Mouse (Mus musculus) kidney, postnatal 25 days (tissue): ENCODE measurements at regions not wholly inside any gene's neighbourhood (a gene's known extent, or its start where the extent isn't known, plus 50 kb on each side); places are given as distances from the start of the nearest gene placed in this dataset.
"Not testable (repeated sequence)": the region's sequence is repeated elsewhere in the genome, so short reads cannot be mapped to it uniquely, and the experiment has no call there.

Experiments used
- DNase-seq, 2 experiments: peaks; one replicate each; pipeline ENCODE4 v3.0.0; 2021; ENCODE audit warnings: mixed read lengths in 2 of 2

DNA sequence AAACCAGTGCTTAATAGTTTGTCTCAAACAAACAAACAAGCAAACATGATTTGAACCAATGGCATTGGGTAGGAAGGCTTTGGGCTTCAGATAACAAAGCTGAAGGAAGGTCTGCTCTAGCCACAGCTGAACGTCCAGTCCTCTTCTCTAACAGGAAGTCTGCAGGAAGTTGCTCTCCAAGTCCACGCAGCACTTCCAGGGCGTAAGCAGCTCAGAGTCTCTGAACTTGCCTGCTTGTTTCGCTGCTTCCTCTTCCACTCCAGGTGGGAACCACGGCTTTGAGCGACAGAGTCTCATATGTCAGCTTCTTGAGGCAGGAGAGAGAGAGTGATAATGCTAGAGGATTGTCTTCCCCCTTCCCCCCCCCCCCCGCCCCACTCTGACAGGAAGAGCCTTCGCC is 123.6 kb downstream of the Tnfrsf21 start:
- DNase-seq: no peak

DNA sequence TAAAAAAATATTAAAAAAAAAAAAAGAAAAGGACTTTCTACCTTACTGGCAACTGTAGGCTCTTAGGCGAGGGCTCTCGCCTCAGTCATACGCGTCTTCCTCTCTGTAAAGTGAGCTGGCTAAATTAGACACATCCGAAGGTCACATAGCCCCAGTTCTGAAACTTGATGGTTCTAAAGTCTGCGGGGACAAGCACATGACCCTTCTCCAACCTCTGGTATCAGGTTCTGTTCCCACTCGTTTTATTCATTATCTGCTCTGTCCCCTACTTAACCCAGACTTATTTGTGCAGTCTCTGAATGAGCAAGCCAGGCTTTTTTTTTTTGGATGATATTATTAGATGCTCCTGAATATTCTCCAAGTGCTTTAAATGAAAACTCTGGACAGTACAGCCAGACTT is 125.4 kb downstream of the Tnfrsf21 start:
- DNase-seq: no peak

DNA sequence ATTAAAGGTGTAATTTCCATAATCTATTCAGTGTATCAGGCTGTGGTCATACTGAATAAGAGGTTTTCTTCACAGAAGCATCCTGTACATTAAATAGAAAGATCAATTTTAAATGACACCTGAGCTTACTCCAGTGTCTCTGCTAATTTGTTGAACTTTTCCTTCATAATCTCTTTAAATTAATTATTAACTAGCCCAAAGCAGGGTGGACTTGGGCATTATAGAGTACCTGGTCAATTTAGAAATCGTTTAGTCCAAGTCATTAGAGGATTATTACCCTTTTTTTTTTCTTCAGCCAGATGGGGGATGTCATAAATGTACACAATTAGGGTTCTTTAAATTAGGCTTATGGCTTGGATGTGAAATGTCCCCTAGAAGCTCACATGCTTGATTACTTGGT is 124.4 kb upstream of the Adgrf1 start:
- no peak for DNase-seq

DNA sequence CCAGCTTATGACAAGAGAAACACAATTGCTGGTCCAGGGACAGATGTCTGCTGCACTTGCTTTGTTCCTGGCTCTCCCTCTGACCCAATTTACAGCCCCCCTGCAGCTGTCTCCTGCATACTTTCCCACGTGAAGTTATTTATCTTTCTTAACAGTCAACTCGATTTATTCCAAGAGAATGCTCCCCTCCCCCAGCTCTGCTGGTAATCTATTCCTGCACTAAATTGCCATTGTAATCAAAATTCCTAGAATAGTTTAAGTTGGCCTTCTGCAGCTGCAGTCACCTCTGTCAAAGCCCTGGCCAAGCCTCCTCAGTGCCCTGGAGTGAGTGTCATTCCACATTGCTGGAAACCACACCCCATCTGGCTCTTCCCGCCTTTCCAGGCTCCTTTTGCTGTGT is 122.2 kb upstream of the Adgrf1 start:
- DNase-seq: peak; percentile 57 to 60

DNA sequence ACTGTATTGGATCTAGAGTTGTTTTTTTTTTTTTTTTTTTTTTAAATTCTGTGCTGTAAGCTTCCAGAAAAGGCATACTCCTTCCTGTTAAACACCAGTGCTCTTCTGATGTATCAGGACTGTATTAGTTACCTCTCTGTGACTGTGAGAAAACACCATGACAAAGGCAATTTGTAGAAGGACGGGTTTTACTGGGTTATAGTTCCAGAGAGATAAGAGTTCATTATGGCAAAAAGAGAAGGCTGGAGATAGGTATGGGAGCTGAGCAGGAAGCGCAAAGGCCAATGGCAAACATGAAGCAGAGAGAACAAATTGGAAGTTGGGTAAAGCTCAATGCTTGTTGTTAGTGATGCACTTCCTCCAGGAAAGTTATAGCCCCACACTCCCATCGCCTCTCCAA is 117.5 kb upstream of the Adgrf1 start:
- DNase-seq: no peak

DNA sequence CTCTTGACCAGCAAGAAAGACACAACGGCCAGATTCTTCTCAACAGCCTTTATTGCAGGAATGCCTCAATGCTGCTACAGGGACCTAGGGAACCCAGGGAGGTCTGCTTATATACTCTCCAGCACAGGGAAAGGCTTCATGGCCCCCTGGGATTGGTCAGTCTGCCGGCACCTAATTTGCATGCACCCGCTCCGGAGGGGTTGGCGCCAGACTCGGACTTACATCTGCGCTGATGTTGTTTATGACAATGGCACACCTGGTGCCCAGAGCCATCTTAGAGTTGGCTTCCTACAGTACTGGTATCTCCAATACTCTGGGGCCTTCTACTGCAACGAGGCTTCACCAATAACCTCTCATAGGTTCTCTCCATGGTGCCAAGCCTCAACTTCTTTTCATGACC is 114.9 kb upstream of the Adgrf1 start:
- DNase-seq: not testable (repeated sequence)

DNA sequence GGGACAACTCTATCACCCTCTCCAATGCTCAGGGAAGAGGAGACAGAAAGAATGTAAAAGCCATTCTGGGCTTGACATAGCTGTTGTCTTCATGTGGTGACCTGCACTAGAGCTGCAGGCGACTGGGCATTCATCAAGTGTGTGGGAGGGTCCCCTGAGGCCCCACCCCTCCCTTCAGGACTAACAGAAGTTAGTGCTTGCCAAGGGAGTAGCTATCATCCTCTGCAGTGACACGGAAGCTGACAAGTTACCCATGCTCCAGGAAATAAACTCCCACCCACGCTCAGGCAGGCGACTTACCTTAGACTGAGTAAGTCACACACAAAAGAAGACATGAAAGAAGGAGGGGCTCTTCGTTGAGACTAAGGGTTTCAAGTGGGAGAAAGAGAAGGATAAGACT is 114.0 kb upstream of the Adgrf1 start:
- no peak for DNase-seq

DNA sequence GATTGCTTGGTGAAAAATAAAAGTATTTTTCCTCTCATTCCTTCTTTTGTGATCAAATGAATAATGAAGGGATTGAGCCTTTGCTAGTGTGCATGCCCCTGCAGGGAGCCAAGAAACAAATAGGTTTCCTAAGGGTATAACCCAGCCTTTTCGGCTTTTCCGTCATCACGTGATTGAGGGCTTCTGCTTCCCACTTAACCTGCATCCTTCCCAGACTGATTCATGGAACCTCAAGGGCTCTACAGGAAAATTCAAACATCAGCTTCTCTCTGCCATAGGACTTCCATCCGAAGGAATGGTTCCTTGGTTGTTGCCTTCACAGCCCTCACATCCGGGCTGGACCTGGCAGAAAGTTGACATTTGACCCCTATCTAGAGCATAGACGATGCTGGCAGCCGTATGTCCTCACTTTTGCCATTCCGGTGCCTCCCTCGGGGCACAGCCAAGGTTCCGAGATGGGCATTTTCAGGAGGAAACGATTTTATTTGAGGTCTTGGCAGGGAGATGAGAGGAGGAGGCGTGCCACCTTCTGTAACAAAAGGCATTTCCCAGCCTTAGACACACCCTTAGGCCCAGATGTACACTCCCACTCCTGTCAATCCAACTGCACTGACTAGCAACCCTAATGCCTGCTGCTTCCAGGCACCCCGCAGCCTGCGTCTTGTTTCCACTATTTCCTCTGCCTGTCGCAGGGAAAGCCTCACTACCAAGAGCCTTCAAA is 112.2 kb upstream of the Adgrf1 start:
- DNase-seq: no peak

DNA sequence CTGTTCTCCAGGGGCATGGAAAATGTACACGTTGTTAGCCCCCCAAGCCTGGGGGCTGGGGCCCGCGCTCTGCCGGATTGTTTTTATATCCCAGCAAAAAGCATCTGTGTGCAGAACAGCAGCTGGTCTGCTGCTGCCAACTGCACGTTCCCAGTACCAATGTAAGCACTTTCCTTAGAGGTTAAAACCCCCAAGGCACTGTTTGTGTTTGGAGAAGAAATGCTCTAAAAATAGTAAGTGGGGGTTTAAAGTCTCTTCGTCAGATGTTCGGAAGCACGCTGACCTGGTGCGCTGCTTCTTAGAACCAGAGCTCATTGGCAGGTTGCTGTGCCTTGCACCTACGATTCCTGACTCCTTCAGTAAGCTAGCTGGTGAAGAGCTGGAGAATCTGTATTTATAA is 111.4 kb upstream of the Adgrf1 start:
- peak in 1 of 2 experiments; percentile 47 for DNase-seq

DNA sequence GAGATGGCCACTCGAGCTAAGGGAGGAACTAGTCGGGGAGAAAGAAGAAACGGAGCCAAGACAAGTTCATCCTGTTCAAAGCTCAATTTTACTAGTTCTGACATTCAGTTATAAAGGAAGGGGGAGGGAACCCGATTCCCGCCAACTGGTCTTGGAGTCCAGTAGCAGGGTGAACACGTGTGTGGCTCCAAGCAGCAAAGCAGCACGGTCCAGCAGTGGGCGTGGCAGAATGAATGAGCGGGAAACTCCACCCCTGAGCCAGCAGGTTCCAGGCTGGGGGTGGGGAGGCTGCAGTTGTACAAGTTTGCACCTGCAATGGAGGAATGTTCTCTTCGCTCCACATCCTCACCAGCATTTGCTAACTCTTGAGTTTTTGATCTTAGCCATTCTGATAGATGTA is 108.8 kb upstream of the Adgrf1 start:
- peak; percentile 66 to 85 for DNase-seq

DNA sequence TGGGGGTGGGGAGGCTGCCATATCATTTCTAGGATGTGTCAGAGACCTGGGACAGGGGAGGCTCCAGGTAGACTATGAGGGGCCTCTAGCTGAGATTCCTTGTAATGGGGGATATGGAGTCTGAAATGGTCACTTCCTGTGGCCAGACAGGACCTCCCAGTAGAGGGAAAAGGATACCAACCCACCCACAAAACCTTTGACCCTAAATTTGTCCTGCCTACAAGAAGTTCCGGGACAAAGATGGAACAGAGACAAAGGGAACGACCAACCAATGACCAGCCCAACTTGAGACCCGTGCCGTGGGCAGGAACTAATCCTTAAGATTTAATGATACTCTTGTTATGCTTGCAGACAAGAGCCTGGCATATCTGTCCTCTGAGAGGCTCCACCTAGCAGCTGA is 107.0 kb upstream of the Adgrf1 start:
- DNase-seq: no peak

DNA sequence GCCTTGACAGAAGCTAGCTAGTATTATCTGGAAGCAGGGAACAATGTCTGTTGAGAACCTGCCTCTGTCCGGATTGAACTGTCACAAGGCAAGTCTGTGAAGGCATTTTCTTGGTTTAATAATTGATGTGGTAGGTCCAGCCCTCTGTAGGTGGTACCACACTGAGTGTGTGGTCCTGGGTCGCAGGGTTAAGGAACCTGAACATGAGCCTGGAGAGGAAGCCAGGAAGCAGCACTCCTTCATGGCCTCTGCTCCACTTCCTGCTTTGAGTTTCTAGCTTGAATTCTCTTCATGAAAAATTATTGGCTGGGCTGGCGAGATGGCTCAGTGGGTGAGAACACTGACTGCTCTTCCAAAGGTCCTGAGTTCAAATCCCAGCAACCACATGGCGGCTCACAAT is 104.0 kb upstream of the Adgrf1 start:
- peak; percentile 43 to 85 for DNase-seq

DNA sequence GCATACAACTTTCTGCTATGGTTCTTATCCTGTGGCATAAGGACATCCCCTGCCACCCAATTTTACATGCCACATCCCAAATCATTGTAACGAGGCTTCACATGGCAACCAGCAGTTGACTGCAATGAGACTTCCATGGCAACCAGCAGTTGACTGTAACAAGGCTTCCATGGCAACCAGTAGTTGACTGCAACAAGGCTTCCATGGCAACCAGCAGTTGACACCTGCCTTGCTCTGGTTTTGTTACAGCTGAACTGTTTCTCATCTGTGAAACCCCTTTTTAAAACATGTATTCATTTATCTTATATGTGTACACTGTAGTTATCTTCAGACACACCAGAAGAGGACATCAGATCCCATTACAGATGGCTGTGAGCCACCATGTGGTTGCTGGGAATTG is 100.7 kb upstream of the Adgrf1 start:
- DNase-seq: no peak

DNA sequence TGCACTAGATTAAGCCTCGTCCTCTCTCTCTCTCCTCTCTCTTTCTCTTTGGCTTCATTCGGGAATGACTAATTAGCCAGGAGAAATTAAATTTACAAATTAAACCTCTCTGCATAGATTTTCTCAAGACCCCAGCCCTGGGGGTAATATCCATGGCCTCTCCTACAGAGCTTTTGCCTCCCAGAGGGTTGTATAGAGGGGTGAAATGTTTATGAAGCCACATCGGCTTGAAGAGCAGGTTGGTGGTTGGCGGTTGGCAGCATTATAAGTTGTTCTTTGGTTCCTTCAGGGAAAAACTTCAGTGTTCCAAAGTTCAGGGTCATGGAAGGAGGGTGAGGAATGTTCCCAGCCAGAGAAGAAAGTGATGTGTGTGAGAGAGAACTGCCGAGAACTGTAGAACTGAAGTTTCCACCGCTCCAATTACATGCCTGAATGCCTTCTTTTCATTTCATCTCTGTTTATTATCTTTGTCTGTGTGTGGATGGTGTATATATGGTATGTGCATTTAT is 97.4 kb upstream of the Adgrf1 start:
- DNase-seq: peak; percentile 20 to 45

DNA sequence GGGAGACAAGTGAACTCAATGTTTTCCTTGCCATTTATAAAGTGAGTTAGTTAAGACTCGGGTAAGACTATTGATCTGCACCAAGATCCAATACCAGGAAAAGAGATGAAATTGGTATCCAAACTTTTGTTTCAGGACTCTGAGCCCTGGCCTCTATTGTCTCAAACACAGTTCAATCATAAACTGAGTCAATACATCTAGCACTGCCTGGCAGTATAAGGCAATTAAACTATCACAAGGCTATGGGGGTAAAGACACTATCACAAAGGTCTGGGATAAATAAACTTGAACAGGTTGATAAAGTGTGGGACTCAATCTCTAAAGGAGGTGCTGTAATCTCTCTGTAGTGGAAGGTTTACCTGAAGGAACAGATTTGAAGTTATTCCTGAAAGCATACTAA is 95.3 kb upstream of the Adgrf1 start:
- no peak for DNase-seq

DNA sequence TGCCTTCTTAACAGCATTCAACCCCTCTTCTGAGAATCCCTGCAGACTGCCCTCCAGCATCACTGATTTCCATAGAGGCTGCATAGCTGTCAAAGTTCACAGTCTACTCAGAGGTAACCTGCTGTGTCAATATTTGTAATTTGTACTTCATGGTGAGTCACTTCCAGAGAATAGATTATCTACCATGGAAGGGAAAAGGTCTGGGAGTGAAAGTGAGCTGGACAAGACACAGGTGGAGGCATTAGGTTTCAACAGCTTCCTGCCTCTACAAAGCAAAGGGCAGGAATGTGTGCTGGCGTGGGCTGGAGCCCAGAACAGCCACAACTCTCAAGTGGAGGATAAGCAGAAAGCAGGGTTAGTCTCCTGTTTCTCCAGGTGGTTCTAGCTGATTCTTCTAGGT is 92.9 kb upstream of the Adgrf1 start:
- peak in 1 of 2 experiments; percentile 34 for DNase-seq

DNA sequence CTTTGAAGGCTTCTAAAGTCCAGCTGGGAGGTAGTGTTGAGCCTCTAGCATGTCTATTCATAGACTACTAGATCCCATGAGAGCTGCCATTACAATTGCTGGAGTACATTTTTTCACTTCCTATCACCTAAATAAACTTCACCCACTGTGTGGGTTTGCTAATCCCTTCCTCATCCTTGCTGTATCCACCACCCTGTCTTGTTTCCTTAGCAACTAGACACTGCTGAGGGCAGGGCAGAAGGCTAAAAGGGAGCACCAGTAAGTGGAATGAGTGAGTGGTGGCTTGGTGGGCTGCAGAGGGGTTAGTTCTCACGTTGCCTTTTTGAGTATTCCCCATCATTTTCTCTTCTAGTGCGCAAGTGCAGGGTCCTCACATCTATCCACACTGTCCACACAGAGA is 80.1 kb upstream of the Adgrf1 start:
- no peak for DNase-seq

DNA sequence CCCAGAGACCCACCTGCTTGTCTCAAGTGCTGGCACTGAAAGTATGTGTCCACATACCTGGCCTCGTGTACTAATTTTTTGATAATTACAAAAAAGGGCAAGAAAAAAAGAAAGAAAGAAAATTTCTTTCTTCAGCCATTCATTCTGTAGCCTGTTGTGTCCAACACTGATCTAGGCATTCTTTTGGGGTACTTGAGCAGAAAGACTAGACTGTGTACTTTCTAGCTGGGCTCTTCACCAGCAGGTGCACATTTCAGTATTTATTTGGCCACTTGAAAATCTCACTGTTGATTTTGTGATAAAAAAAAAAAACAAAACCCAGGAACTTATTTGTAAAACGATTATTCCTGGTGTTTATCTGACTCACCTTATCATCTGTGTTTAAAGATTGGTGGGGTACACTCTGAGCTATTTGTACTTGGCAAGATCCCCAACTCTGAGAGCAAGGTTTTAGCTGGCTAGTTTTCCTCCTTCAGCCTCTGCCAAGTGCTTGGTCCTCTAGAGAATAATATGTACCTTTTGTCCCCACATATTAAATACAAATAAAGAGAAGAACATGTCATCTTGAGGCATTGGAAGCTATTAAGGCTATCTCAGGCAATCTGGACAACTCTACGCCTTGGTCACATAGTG is 79.2 kb upstream of the Adgrf1 start:
- no peak for DNase-seq

DNA sequence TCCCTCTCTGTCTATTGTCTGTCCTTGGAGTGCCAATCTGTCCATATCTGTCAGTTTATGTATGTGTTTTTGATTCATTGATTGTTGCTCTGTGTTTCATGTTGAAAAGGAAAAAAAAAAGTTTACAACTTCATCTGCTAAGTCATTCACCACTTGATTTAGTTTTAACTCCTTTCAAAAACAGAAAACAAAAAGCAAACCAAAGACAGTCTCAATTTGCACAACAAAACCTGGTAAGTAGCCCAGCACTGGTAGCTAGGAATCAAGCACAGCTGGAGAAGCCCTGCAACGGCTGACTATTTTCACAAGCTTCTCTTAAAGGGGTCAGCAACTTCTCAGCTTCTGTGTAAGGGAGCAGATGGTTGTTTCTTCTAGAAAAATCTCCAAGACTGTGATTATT is 72.9 kb upstream of the Adgrf1 start:
- DNase-seq: no peak

DNA sequence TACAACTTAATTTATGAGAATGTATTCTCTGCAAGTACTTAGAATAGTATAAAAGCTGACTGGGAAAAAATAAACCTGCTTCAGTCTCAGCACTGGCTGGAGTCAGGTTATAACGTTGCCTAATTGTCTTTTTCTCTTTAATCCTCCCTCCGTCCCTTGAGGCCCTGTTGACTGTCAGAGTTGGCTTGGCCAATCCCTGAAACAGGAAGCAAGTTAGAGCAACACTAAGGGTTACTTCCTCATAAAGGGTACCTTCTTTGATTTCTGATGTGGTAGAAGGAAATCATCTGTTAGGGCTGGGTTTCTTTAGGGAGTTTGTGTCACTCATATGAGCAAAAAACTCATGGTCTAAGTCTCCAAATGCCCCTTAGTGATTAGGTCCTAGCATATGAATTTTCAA is 69.3 kb upstream of the Adgrf1 start:
- no peak for DNase-seq

DNA sequence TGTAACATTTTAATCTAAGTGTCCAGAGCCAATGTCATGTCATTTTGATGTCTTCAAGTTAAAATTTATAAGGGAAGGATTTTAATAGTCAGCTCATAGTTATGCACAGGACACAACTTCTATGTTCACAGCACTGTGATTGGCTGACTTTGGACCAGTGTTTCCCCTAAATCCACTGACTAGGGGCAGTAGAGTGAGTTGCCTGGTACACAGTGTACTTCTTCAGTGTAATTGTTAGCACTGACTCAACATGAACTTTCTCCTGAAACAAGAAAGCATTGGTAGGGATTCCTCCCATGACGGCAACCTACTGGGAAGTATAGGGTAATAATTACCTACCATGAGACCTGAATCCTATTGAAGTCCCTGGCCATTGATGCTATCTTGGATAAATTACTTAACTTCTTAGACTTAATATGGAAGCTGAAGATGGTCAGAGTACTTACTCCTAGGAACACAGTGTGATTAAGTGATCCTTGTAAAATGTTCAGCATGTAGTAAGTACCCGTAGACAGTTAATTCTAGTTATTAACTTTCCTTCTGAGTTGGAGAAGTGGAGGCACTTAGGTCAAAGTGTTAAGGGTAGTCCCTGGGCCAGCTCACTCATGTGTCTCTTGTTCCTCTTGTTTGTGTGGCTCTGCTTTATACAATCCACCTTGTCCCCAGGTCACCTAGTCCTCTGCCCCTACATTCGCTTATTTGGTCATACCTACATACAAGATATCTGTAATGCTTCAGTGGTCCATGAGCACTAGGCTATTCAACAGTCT is 63.2 kb upstream of the Adgrf1 start:
- DNase-seq: peak; percentile 38 to 76

DNA sequence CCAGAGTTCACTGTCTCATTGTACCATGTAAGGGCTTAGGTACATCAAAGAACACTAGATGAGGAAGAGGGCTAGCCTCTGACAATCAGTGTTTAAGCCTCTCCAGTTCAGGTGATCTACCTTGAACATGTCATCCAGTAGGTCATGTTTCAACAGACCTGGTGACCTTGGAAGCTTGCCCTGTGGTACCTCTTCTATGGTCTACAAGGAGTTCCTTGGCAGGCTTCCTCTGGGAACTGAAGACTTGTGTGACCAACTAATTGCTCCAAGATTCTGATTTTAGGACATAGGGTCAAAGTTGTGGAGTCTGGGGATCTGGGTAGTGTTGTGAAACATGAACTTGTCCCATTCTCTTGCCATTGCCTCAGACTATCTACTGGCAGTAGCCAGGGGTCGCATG is 60.4 kb upstream of the Adgrf1 start:
- DNase-seq: peak; percentile 49 to 74

DNA sequence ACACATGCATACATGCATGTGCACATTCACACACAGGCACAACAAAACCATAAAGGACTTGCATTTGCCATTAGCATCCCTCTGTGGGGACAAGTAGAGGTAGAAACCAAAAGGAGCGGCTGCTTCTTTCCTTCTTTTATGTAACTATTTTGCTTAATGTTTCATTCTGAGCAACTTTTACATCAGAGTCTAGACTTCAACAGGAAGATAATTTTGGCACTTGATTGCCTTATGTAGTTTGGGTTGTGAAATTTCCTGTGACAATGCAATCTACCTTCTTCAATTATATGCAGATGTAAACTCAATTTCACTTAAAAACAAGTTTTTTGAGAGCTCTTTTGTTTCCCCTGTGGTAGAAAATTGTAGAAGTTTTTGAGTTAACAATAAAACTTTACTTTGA is 56.1 kb upstream of the Adgrf1 start:
- no peak for DNase-seq

DNA sequence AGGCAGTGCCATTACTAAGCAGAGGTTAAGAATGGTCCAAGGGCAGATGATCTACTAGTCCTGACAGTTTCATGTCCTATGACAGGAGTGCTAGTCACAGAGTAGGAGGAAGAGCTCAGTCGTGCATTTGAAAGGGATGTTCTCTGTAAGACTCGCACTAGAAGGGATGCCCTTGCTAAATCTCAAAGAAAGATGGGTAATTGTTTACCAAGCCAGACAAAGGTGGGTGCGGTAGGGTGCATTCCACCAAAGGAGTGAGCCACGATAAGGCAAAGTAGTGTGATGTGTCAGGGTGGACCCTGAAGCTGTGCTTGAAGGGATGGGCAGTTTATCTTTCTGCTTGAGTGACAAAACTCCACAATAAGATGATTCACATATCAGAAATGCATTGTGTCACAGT is 50.5 kb upstream of the Adgrf1 start:
- DNase-seq: no peak
